Mouse (Mus musculus): ENCODE data around the gene Itgax. TPM values are rescaled to one million over a fixed set of nuclear protein-coding genes. Genes with fewer than 3 reads are reported as not detected.

Itgax gene
- total and polyA plus RNA-seq, 3 experiments: 0.01 to 0.08 TPM; not detected in 1

DNA sequence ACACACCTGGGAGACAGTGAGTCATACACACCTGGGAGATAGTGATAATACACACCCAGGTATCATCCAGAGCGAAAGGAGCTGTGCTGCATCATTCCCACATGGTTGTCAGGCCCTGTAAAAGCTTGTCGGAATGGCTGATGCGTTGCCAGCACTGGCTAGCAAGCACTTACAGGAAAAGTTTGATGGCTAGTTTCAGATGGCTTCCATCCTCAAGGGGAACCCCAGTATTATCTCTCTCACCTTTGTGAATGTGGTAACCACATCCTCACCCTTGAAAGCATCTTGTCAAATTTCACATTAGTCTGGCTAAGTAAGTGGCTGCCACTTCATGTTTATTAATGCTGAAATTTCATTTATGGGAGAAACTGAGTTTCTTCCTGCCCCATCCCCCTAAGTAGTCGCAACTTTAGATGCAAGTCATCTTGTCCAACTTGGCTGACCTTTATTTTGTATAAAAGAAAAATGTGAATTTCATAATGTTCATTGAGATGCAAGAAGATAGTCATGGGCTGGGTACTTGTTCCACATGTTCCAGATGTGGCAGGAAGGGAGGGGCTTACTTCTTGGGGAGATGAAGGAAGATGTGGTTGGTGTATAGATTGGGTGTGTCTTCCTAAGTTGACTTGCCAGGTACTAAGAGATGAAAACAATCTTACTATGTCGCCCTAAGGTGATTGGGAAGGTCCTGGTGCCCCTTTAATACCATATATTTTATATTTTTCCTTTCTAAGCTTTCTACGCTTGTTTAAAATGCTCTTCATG is 9.4 kb upstream of the Itgax start:
- no peak for TF ChIP-seq USF2 (IDR thresholded peaks at IDR 0.05; ENCODE audit: borderline replicate concordance in 1 of 2, insufficient read depth in 1 of 2, low read depth in 1 of 2, low read length in 2 of 2)
- no peak for TF ChIP-seq TAL1 (IDR thresholded peaks at IDR 0.05; ENCODE audit: low read length)
- TF ChIP-seq MYB (IDR thresholded peaks at IDR 0.05; ENCODE audit: low read depth, low read length): no peak
- TF ChIP-seq POLR2A (IDR thresholded peaks at IDR 0.05; ENCODE audit: control insufficient read depth in 1 of 2, insufficient read depth in 1 of 2, low read depth in 1 of 2, low read length in 2 of 2, poor library complexity in 1 of 2): no peak
- no peak for TF ChIP-seq MAFK (IDR thresholded peaks at IDR 0.05; ENCODE audit: borderline replicate concordance, low read depth, low read length)
- TF ChIP-seq ELF1 (IDR thresholded peaks at IDR 0.05; ENCODE audit: low read depth, low read length): no peak
- no peak for TF ChIP-seq POLR2AphosphoS2 (IDR thresholded peaks at IDR 0.05; ENCODE audit: low read length)
- TF ChIP-seq EP300 (IDR thresholded peaks at IDR 0.05; ENCODE audit: low read depth in 1 of 2, low read length in 2 of 2): no peak
- no peak for TF ChIP-seq RCOR1 (IDR thresholded peaks at IDR 0.05; ENCODE audit: low read depth, low read length)
- TF ChIP-seq MXI1 (IDR thresholded peaks at IDR 0.05; ENCODE audit: low read depth, low read length): no peak
- TF ChIP-seq MAX (IDR thresholded peaks at IDR 0.05; ENCODE audit: low read length): no peak
- TF ChIP-seq NELFE (IDR thresholded peaks at IDR 0.05; ENCODE audit: low read depth, low read length): no peak
- no peak for TF ChIP-seq RAD21 (IDR thresholded peaks at IDR 0.05; ENCODE audit: low read depth, low read length)
- no peak for TF ChIP-seq ETS1 (IDR thresholded peaks at IDR 0.05; ENCODE audit: low read depth, low read length)
- TF ChIP-seq CTCF (IDR thresholded peaks at IDR 0.05 in 2 of 3, conservative IDR thresholded peaks at IDR 0.05 in 1 of 3; ENCODE audit: control insufficient read depth in 1 of 3, insufficient read depth in 1 of 3, low read depth in 2 of 3, low read length in 3 of 3, poor library complexity in 1 of 3, severe bottlenecking in 1 of 3): no peak
- no peak for TF ChIP-seq ZC3H11A (IDR thresholded peaks at IDR 0.05; ENCODE audit: low read depth, low read length)
- no peak overlapping the region for H3K4me3 ChIP-seq (ENCODE audit: control insufficient read depth in 1 of 2, insufficient read depth in 1 of 2, low read depth in 2 of 2, low read length in 2 of 2)

DNA sequence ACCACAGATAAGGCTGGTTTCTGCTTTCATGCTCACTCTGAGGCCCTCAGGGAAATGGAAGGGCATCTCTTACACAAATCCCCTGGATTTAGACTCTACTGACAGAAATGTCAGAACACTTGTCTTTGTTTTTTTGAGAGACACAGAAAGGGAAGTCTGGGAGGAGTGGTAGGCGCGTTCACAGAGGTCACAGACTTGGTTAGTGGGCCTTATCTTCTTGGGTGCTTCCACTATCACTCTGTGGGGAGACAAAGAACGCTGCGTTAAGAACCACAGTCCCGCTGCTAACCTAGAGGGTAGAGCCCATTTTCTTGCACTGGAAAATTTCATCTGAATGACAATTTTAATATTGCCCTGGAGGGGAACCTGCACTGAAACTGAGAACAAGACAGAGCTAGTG is 2.8 kb downstream of the Itgax start:
- H3K27ac ChIP-seq (ENCODE audit: control insufficient read depth, low read depth, low read length): no peak overlapping the region
- no peak overlapping the region for H3K9ac ChIP-seq (ENCODE audit: control insufficient read depth, low read depth, low read length, poor library complexity, severe bottlenecking)
- H3K9me3 ChIP-seq (replicated peaks; ENCODE audit: insufficient read depth, low read length): no peaks in the 10 kb centered on the region
- TF ChIP-seq EP300 (IDR thresholded peaks at IDR 0.05; ENCODE audit: low read depth in 1 of 2, low read length in 2 of 2): peak; percentile 22 to 35; a peak in 2 of 4 replicates
- TF ChIP-seq ZMIZ1 (IDR thresholded peaks at IDR 0.05; ENCODE audit: low read depth, low read length): no peak
- TF ChIP-seq GATA1 (IDR thresholded peaks at IDR 0.05; ENCODE audit: low read depth, low read length): peak; percentile 65
- peaks cover 0 to 3% of the 10 kb centered on the region in 2 experiments; a peak in 2 of 4 replicates for H3K27me3 ChIP-seq (ENCODE audit: control insufficient read depth in 1 of 2, insufficient read depth in 2 of 2, low read length in 2 of 2)
- H3K4me3 ChIP-seq (ENCODE audit: control insufficient read depth in 1 of 2, insufficient read depth in 1 of 2, low read depth in 2 of 2, low read length in 2 of 2): no peak overlapping the region
- peak; percentile 53 for DNase-seq (ENCODE audit: low read depth, low spot score)
- peaks cover 0 to 9% of the 10 kb centered on the region in 2 experiments; a peak in 2 of 4 replicates for H3K36me3 ChIP-seq (ENCODE audit: control insufficient read depth in 1 of 2, insufficient read depth in 2 of 2, low read length in 2 of 2)
- no peaks in the 10 kb centered on the region for H3K79me2 ChIP-seq (ENCODE audit: control insufficient read depth, insufficient read depth, low read length, poor library complexity)
- peaks cover 6 to 26% of the 10 kb centered on the region in 2 experiments; a peak in 3 of 4 replicates for H3K4me1 ChIP-seq (ENCODE audit: control insufficient read depth in 1 of 2, insufficient read depth in 2 of 2, low read length in 2 of 2)

More for the DNA sequence above, 9.4 kb upstream of the Itgax start:
- Histone ChIP-seq H3K27me3 (ENCODE audit: control insufficient read depth in 1 of 2, insufficient read depth in 2 of 2, low read length in 2 of 2) (peaks cover 0 to 9% of the 10 kb centered on the region in 2 experiments; a peak in 3 of 4 replicates), H3K9me3 (replicated peaks; ENCODE audit: insufficient read depth, low read length) (no peaks in the 10 kb centered on the region), H3K27ac (ENCODE audit: control insufficient read depth, low read depth, low read length) (no peak overlapping the region), H3K4me1 (ENCODE audit: control insufficient read depth in 1 of 2, insufficient read depth in 2 of 2, low read length in 2 of 2) (no peaks in the 10 kb centered on the region), H3K79me2 (ENCODE audit: control insufficient read depth, insufficient read depth, low read length, poor library complexity) (no peaks in the 10 kb centered on the region), H3K9ac (ENCODE audit: control insufficient read depth, low read depth, low read length, poor library complexity, severe bottlenecking) (no peak overlapping the region), H3K36me3 (ENCODE audit: control insufficient read depth in 1 of 2, insufficient read depth in 2 of 2, low read length in 2 of 2) (no peaks in the 10 kb centered on the region)
- DNase-seq (ENCODE audit: low read depth, low spot score): no peak
